Mouse (Mus musculus) liver, adult 10 weeks (tissue): Measurements from ENCODE around the gene Igf1r. TPM values are rescaled to one million over a fixed set of nuclear protein-coding genes. Genes with fewer than 3 reads are reported as not detected.

Source experiments
- polyA plus RNA-seq: library from polyadenylated mRNA; stranded (reverse); fragments of 350-450 nt; fragmentation: Illumina TruSeq; extraction: RNeasy Lipid Tissue Mini Kit (QIAGEN cat#74804); gene quantifications from one replicate; pipeline ENCODE4 v1.2.3, GENCODE M21; 2014; ENCODE audit warnings: low read depth, low replicate concordance

Igf1r gene
- polyA plus RNA-seq, result 0.45 TPM

DNA sequence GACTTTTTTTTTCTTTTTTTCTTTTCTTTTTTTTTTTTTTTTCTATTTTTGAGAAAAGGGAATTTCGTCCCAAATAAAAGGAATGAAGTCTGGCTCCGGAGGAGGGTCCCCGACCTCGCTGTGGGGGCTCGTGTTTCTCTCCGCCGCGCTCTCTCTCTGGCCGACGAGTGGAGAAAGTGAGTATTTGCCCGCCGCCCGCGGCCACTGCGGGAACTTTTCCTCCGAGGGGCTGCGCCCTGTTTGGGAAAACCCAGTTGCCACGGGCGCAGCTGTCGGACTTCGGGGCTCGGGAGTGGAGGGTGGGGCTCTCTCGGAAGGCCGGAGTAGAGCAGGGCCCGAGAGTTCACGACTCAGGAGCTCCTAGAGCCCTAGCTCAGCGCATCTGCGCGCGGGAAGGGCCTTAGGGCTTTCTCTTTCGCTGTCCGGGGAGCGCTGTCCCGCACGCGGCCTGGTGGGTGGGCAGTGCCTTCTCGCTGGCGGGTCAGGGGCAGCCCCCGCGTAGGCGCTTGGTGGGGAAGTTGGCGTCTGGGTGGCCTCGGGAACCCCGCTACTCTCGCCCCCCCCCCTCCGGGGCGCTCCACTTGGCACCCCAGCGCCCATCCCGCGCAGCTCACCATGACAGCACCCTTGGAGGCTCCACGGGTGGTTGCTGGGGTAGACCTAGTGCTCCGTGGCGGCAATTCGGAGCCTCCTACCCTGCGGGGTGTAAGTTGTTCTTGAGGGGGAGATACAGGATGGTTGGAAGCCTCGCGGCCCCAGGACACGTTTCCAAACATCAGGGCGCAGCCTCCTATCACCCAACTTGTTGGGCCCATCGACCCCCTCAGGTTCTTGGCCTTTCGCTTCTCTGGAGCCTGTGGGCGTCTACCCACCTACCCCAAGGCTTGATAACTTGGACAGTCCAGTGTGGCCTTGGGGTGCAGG is at the start of gene Igf1r:
Gene Igf1r (plus strand): TSS at position 51 of the 924 bp plus-strand sequence.

DNA sequence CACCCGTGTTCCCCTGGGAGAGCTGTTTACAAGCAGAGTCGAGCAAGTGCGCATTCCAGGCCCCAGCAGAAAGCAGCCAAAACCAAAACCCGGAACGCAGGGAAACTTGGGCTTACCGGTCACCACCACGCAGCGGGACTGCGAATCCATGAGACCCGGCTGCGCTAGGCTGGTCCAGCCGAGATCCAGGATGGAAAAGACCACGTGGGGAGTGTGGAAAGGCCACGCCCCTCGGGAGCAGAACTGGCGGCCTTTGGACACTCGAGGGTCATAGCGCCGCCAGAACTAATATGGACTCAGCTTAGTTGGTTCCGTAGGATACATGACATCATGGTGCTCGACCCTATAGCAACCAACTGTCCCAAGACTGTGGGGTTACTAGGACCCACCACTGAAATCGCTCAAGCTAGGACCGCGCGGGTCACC is 311.4 kb downstream of the Igf1r start, which contains the start of gene Pgpep1l:
Gene Pgpep1l (minus strand): TSS at position 206 of the 426 bp plus-strand sequence.

DNA sequence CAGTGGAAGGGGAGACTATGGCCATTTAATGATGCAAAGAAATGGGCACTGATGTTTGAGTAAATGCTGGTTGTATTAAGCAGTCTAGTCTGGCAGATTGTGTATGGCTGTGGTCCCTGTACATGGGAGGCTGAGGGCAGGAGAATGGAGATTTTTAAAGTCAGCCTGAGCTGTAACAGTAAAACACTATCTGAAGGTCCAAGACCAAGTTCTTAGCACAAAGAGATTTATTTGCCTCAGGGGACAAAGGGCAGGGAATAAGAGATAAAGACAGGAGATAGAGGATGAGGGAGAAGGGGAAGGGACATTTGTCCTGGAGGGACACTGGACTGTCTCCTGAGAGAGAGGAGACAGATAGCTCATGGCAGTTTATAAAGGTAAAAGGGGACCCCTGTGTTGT is 320.9 kb downstream of the Igf1r start, which contains the start of gene Fam169b:
Gene Fam169b (plus strand): TSS at position 325 of the 400 bp plus-strand sequence.

Other genes with a start within 250 kb of the Igf1r start
- gene Synm, start 193.1 kb upstream of the Igf1r start, polyA plus RNA-seq, result 0.24 TPM